Mouse (Mus musculus): ENCODE measurements around the gene Foxp2. TPM values are rescaled to one million over a fixed set of nuclear protein-coding genes. Genes with fewer than 3 reads are reported as not detected.

Foxp2 gene
- polyA plus RNA-seq (2021; fragmentation: Nextera tagmentation): 6.0 and 9.3 TPM in 2 replicates
- long read RNA-seq, experiment 1, full-length matches to known transcripts: 5 of 34 reads
- long read RNA-seq, experiment 1, partial matches to known transcripts: 21 of 34 reads
- long read RNA-seq, experiment 1, other reads (novel, unspliced or antisense): 8 of 34 reads
- long read RNA-seq, experiment 2, partial matches to known transcripts: 4 of 24 reads
- long read RNA-seq, experiment 2, other reads (novel, unspliced or antisense): 20 of 24 reads

GRCm38 (mm10) chr6:14901183-14901970 lies at the start of gene Foxp2:
Gene Foxp2 (plus strand): TSS chr6:14901349.

Other genes starting within 250 kb of the Foxp2 start
- not detected in 2 replicates for gene Ppp1r3a, start 146.1 kb upstream of the Foxp2 start, polyA plus RNA-seq (2021; fragmentation: Nextera tagmentation)

All from left cerebral cortex, adult 6 months (tissue).